Comparison of ENCODE assay signal across 29 mouse cellular contexts in genomic region chr14:44009686-44010085, GRCm38 (mm10). TPM values are rescaled to one million over a fixed set of nuclear protein-coding genes. Genes with fewer than 3 reads are reported as not detected.
"Had no signal": no experiment of that assay in that cellular context is flagged by ENCODE, and none has a peak within 500 bp of the region (broad histone marks: within the 10 kb centered on the region; RNA-seq: fewer than 3 reads in every experiment).

No protein-coding gene starts in this region.

RNA-seq across cellular contexts. Expression of gene Ang6, which starts 7.6 kb away (rescaled TPM):
- total RNA-seq: forebrain, postnatal 0 days; gastrocnemius, adult 18-20 months; gastrocnemius, adult 2 months; gastrocnemius, adult 8-10 months; gastrocnemius, postnatal 10 days; gastrocnemius, postnatal 14 days; gastrocnemius, postnatal 25 days; gastrocnemius, postnatal 36 days; gastrocnemius, postnatal 4 days; heart, adult 18-20 months; heart, adult 2 months; heart, adult 8-10 months had no signal
- polyA plus RNA-seq: cerebellum, adult 2 months; cortical plate, adult 2 months; embryonic facial prominence, embryonic 10.5 days; embryonic facial prominence, embryonic 11.5 days; embryonic facial prominence, embryonic 12.5 days; embryonic facial prominence, embryonic 13.5 days; embryonic facial prominence, embryonic 15.5 days; erythroblast, embryonic 14.5 days; forebrain, embryonic 10.5 days; forebrain, embryonic 11.5 days; forebrain, embryonic 12.5 days; forebrain, embryonic 13.5 days; forebrain, embryonic 14.5 days; forebrain, embryonic 15.5 days; forebrain, embryonic 16.5 days; forebrain, postnatal 0 days; frontal cortex, adult 2 months; gonadal fat pad, adult 2 months; heart, adult 2 months had no signal

RNA-seq across cellular contexts. Expression of gene Ang5, which starts 52.8 kb away (rescaled TPM):
- total RNA-seq: forebrain, postnatal 0 days; gastrocnemius, adult 18-20 months; gastrocnemius, adult 2 months; gastrocnemius, adult 8-10 months; gastrocnemius, postnatal 10 days; gastrocnemius, postnatal 14 days; gastrocnemius, postnatal 25 days; gastrocnemius, postnatal 36 days; gastrocnemius, postnatal 4 days; heart, adult 18-20 months; heart, adult 2 months; heart, adult 8-10 months had no signal
- polyA plus RNA-seq: cerebellum, adult 2 months; cortical plate, adult 2 months; embryonic facial prominence, embryonic 10.5 days; embryonic facial prominence, embryonic 11.5 days; embryonic facial prominence, embryonic 12.5 days; embryonic facial prominence, embryonic 13.5 days; embryonic facial prominence, embryonic 15.5 days; erythroblast, embryonic 14.5 days; forebrain, embryonic 10.5 days; forebrain, embryonic 11.5 days; forebrain, embryonic 12.5 days; forebrain, embryonic 13.5 days; forebrain, embryonic 14.5 days; forebrain, embryonic 15.5 days; forebrain, embryonic 16.5 days; forebrain, postnatal 0 days; frontal cortex, adult 2 months; gonadal fat pad, adult 2 months; heart, adult 2 months had no signal
